Mouse (Mus musculus) C2C12 (cell line): Measurements from ENCODE around the gene Ebf1. TPM values are rescaled to one million over a fixed set of nuclear protein-coding genes. Genes with fewer than 3 reads are reported as not detected.
A peak's percentile ranks its signal among the peaks of the same experiment; 100 is the strongest.

Experiments
- H3K27me3 ChIP-seq: one replicate; pipeline ENCODE4 v1.6.1; 2011; ENCODE audit not compliant: control insufficient read depth, insufficient read depth, insufficient read length
- H3K36me3 ChIP-seq: one replicate; pipeline ENCODE4 v1.6.1; 2011; ENCODE audit not compliant: control insufficient read depth, insufficient read depth
- H3K4me3 ChIP-seq: one replicate; pipeline ENCODE4 v1.5.1; 2011; ENCODE audit warnings: mild to moderate bottlenecking, control low read depth; ENCODE audit not compliant: poor library complexity, insufficient read depth, severe bottlenecking
- H3K79me2 ChIP-seq: one replicate; pipeline ENCODE4 v1.6.1; 2011; ENCODE audit not compliant: control insufficient read depth, insufficient read depth
- H3K79me3 ChIP-seq: one replicate; pipeline ENCODE4 v1.6.1; 2011; ENCODE audit warnings: low read depth, control low read depth
- H3ac ChIP-seq: one replicate; pipeline ENCODE3; 2011; ENCODE audit warnings: low read depth; ENCODE audit not compliant: control insufficient read depth, insufficient read length
- CEBPB ChIP-seq: IDR thresholded peaks from one replicate; pipeline ENCODE4 v1.6.1; 2011; ENCODE audit warnings: low read depth, mild to moderate bottlenecking, control low read depth, moderate library complexity
- CTCF ChIP-seq: IDR thresholded peaks from one replicate; pipeline ENCODE4 v1.5.1; 2011; ENCODE audit not compliant: control insufficient read depth, insufficient read depth, insufficient read length
- FOSL1 ChIP-seq: IDR thresholded peaks from one replicate; pipeline ENCODE4 v1.8.0; 2011; ENCODE audit warnings: mild to moderate bottlenecking, low read length; ENCODE audit not compliant: poor library complexity, insufficient read depth, severe bottlenecking
- MAX ChIP-seq: IDR thresholded peaks from one replicate; pipeline ENCODE4 v1.6.1; 2011; ENCODE audit warnings: mild to moderate bottlenecking, control low read depth
- MYOD1 ChIP-seq: IDR thresholded peaks from one replicate; pipeline ENCODE4 v1.6.1; 2011; ENCODE audit warnings: low read depth; ENCODE audit not compliant: control insufficient read depth, insufficient read length
- MYOG ChIP-seq: IDR thresholded peaks from one replicate; pipeline ENCODE4 v1.6.1; 2011; ENCODE audit not compliant: control insufficient read depth, insufficient read length; ENCODE audit errors: extremely low read depth
- USF1 ChIP-seq: IDR thresholded peaks from one replicate; pipeline ENCODE4 v1.6.1; 2011; ENCODE audit warnings: low read depth, mild to moderate bottlenecking, control low read depth, moderate library complexity
- polyA plus RNA-seq: library from polyadenylated mRNA; unstranded; fragments of >200 nt; fragmentation: generic; extraction: Trizol; gene quantifications from one replicate; pipeline ENCODE4 v1.2.1, GENCODE M21; 2012; ENCODE audit warnings: missing spikeins

The Ebf1 gene
- polyA plus RNA-seq, 1 experiment: 4.3 TPM

GRCm38 (mm10) chr11:44779030-44779429 is 161.9 kb downstream of the Ebf1 start:
- Histone ChIP-seq H3K4me3 (no peak overlapping the region), H3K79me2 (no peaks in the 10 kb centered on the region), H3K79me3 (no peaks in the 10 kb centered on the region), H3K36me3 (no peaks in the 10 kb centered on the region), H3K27me3 (no peaks in the 10 kb centered on the region), H3ac (no peak overlapping the region)
- TF ChIP-seq MYOD1 (peak; percentile 4), USF1 (no peak), MAX (peak; percentile 24), MYOG (no peak), FOSL1 (peak; percentile 46), CEBPB (no peak), CTCF (no peak)

- no peak overlapping the region for H3K4me3 ChIP-seq
- TF ChIP-seq USF1 (no peak), MYOD1 (no peak), CEBPB (no peak), MAX (no peak), MYOG (no peak), CTCF (no peak), FOSL1 (no peak)
- H3K79me3 ChIP-seq: no peaks in the 10 kb centered on the region
- H3ac ChIP-seq: no peak overlapping the region
- no peaks in the 10 kb centered on the region for H3K79me2 ChIP-seq
- H3K27me3 ChIP-seq: no peaks in the 10 kb centered on the region
- no peaks in the 10 kb centered on the region for H3K36me3 ChIP-seq
Observed at GRCm38 (mm10) chr11:44784255-44785029, 167.3 kb downstream of the Ebf1 start.

- Histone ChIP-seq H3K27me3 (no peaks in the 10 kb centered on the region), H3ac (no peak overlapping the region), H3K4me3 (no peak overlapping the region), H3K79me2 (no peaks in the 10 kb centered on the region), H3K79me3 (no peaks in the 10 kb centered on the region), H3K36me3 (no peaks in the 10 kb centered on the region)
- TF ChIP-seq MAX: no peak
- no peak for TF ChIP-seq USF1
- TF ChIP-seq MYOD1: no peak
- no peak for TF ChIP-seq FOSL1
- TF ChIP-seq CTCF: no peak
- TF ChIP-seq CEBPB: no peak
- TF ChIP-seq MYOG: no peak
Observed at GRCm38 (mm10) chr11:44785063-44785462, 167.9 kb downstream of the Ebf1 start.

- Histone ChIP-seq H3K27me3 (no peaks in the 10 kb centered on the region), H3K36me3 (no peaks in the 10 kb centered on the region), H3K79me3 (no peaks in the 10 kb centered on the region), H3K79me2 (no peaks in the 10 kb centered on the region), H3K4me3 (no peak overlapping the region), H3ac (no peak overlapping the region)
- TF ChIP-seq USF1 (no peak), MAX (no peak), FOSL1 (no peak), MYOG (no peak), CEBPB (no peak), CTCF (no peak)
Observed at GRCm38 (mm10) chr11:44785479-44785878, 168.4 kb downstream of the Ebf1 start.

- Histone ChIP-seq H3K79me3 (no peaks in the 10 kb centered on the region), H3K4me3 (no peak overlapping the region), H3ac (no peak overlapping the region), H3K79me2 (no peaks in the 10 kb centered on the region), H3K27me3 (no peaks in the 10 kb centered on the region), H3K36me3 (no peaks in the 10 kb centered on the region)
- TF ChIP-seq USF1 (no peak), MYOD1 (no peak), CTCF (no peak), MAX (no peak), MYOG (no peak), FOSL1 (no peak), CEBPB (no peak)
Observed at GRCm38 (mm10) chr11:44788003-44788402, 170.9 kb downstream of the Ebf1 start.

GRCm38 (mm10) chr11:44792816-44793215 is 175.7 kb downstream of the Ebf1 start:
- TF ChIP-seq CEBPB: no peak
- TF ChIP-seq CTCF: no peak
- no peak for TF ChIP-seq MYOG
- TF ChIP-seq USF1: no peak
- TF ChIP-seq MAX: no peak
- TF ChIP-seq MYOD1: no peak
- no peak for TF ChIP-seq FOSL1
- no peaks in the 10 kb centered on the region for H3K36me3 ChIP-seq

More at GRCm38 (mm10) chr11:44792816-44793215, 175.7 kb downstream of the Ebf1 start:
- no peak overlapping the region for H3ac ChIP-seq
- no peaks in the 10 kb centered on the region for H3K79me2 ChIP-seq
- H3K4me3 ChIP-seq: no peak overlapping the region
- H3K27me3 ChIP-seq: no peaks in the 10 kb centered on the region
- no peaks in the 10 kb centered on the region for H3K79me3 ChIP-seq
